Mouse (Mus musculus) heart, adult 2 months (tissue): ENCODE results near the gene 2410004B18Rik. TPM values are rescaled to one million over a fixed set of nuclear protein-coding genes. Genes with fewer than 3 reads are reported as not detected.

Experiments
- DNase-seq, 2 experiments: peaks; one replicate each; pipeline ENCODE4 v3.0.0; 2021
- H3K27ac ChIP-seq: fragments of 200-600 bp; 2 replicates; pipeline ENCODE4 v1.8.1; 2022
- H3K27me3 ChIP-seq: fragments of 200-500 bp; 2 replicates; pipeline ENCODE4 v1.6.1; 2012; ENCODE audit warnings: mild to moderate bottlenecking, low read length, inconsistent platforms, mixed read lengths; ENCODE audit not compliant: control insufficient read depth, insufficient read depth
- H3K36me3 ChIP-seq: fragments of 200-500 bp; 2 replicates; pipeline ENCODE4 v1.6.1; 2012; ENCODE audit warnings: low read length, inconsistent platforms; ENCODE audit not compliant: control insufficient read depth, insufficient read depth
- H3K4me1 ChIP-seq: fragments of 200-500 bp; 2 replicates; pipeline ENCODE4 v1.6.1; 2011; ENCODE audit warnings: low read length; ENCODE audit not compliant: control insufficient read depth, insufficient read depth
- H3K4me3 ChIP-seq: fragments of 200-600 bp; 2 replicates; pipeline ENCODE4 v1.8.1; 2022
- H3K79me2 ChIP-seq: fragments of 200-500 bp; replicated peaks from 2 replicates; pipeline ENCODE4 v1.6.1; 2012; ENCODE audit warnings: mild to moderate bottlenecking, inconsistent platforms, low read length, moderate library complexity, mixed read lengths; ENCODE audit not compliant: control insufficient read depth, insufficient read depth
- H3K9ac ChIP-seq: fragments of 200-500 bp; 2 replicates; pipeline ENCODE4 v1.6.1; 2012; ENCODE audit warnings: low read depth, mild to moderate bottlenecking, control low read depth, inconsistent platforms, low read length, mixed read lengths
- CTCF ChIP-seq: fragments of 200-600 bp; IDR thresholded peaks from 2 replicates; pipeline ENCODE4 v1.8.1; 2022; ENCODE audit warnings: antibody characterized with exemption, mild to moderate bottlenecking, moderate library complexity
- EP300 ChIP-seq: fragments of 200-500 bp; IDR thresholded peaks from 2 replicates; pipeline ENCODE4 v1.6.1; 2011; ENCODE audit warnings: low read depth, low read length, control low read depth; ENCODE audit not compliant: insufficient read depth
- POLR2A ChIP-seq: fragments of 200-500 bp; IDR thresholded peaks from 2 replicates; pipeline ENCODE4 v1.6.1; 2011; ENCODE audit warnings: mild to moderate bottlenecking, low read depth, low read length, control low read depth; ENCODE audit not compliant: insufficient read depth
- WGBS: fragments of 180-500 bp; shearing (Covaris S2); methylation state at CpG from one replicate; pipeline ENCODE4 v1.1.7; 2018; 5-methylcytosine and 5-hydroxymethylcytosine counted together
- intact Hi-C: fragments of 180-260 bp; cut with DNase I; formaldehyde crosslinking; loops from one replicate; pipeline ENCODE4 v1.15.1; 2025
- polyA plus RNA-seq: library from polyadenylated mRNA; depleted of rRNA; stranded (reverse); fragments of >200 nt; gene quantifications from 2 replicates; pipeline ENCODE4 v1.2.3, GENCODE M21; 2012
- total RNA-seq, 2 experiments: library from RNA; stranded (reverse); gene quantifications; 2 replicates each; pipeline ENCODE4 v1.2.3; 2021

The 2410004B18Rik gene
- total and polyA plus RNA-seq, 3 experiments = 9.2 to 20.8 (median 17.9) TPM

- DNase-seq = no peak
- WGBS = 56% methylated on average over 5 of the region's 5 CpGs
- H3K4me1 ChIP-seq = peaks cover 6% of the 10 kb centered on the region
- intact Hi-C loops = no loop called here
- H3K9ac ChIP-seq = no peak overlapping the region
- no peaks in the 10 kb centered on the region for H3K27me3 ChIP-seq
- no peaks in the 10 kb centered on the region for H3K79me2 ChIP-seq
- no peak overlapping the region for H3K4me3 ChIP-seq
- peak overlapping the region; percentile 65 for H3K27ac ChIP-seq
- no peak for TF ChIP-seq POLR2A
- no peak for TF ChIP-seq CTCF
- no peak for TF ChIP-seq EP300
- no peaks in the 10 kb centered on the region for H3K36me3 ChIP-seq
Observed at GRCm38 (mm10) chr3:145966806-145967205, 29.0 kb downstream of the 2410004B18Rik start.

- no peaks in the 10 kb centered on the region for H3K79me2 ChIP-seq
- H3K4me3 ChIP-seq = no peak overlapping the region
- no peak for TF ChIP-seq EP300
- TF ChIP-seq POLR2A = no peak
- TF ChIP-seq CTCF = no peak
- intact Hi-C loops = no loop called here
- H3K9ac ChIP-seq = no peak overlapping the region
- H3K36me3 ChIP-seq = no peaks in the 10 kb centered on the region
- H3K27ac ChIP-seq = no peak overlapping the region
- no peak for DNase-seq
- H3K4me1 ChIP-seq = no peaks in the 10 kb centered on the region; the same call in 1 of the 2 replicates
- H3K27me3 ChIP-seq = no peaks in the 10 kb centered on the region
- 42% methylated on average over 14 of the region's 14 CpGs for WGBS
Observed at GRCm38 (mm10) chr3:145969031-145969501, 31.3 kb downstream of the 2410004B18Rik start.

GRCm38 (mm10) chr3:145971501-145971900 is 33.7 kb downstream of the 2410004B18Rik start:
- no peak overlapping the region for H3K4me3 ChIP-seq
- H3K4me1 ChIP-seq = no peaks in the 10 kb centered on the region; the same call in 1 of the 2 replicates
- no peaks in the 10 kb centered on the region for H3K79me2 ChIP-seq
- H3K9ac ChIP-seq = no peak overlapping the region
- no peak for TF ChIP-seq EP300
- no peak for TF ChIP-seq POLR2A
- TF ChIP-seq CTCF = no peak
- no peaks in the 10 kb centered on the region for H3K36me3 ChIP-seq
- intact Hi-C loops = loop anchor here (2.0 kb wide), 1 partner anchor 13 kb away; no protein-coding TSS in a partner anchor
- 43% methylated on average over 10 of the region's 10 CpGs for WGBS
- H3K27me3 ChIP-seq = no peaks in the 10 kb centered on the region
- no peak for DNase-seq
- H3K27ac ChIP-seq = no peak overlapping the region

GRCm38 (mm10) chr3:145974986-145975385 is 37.2 kb downstream of the 2410004B18Rik start:
- Histone ChIP-seq H3K27ac (no peak overlapping the region), H3K4me3 (no peak overlapping the region), H3K9ac (no peak overlapping the region), H3K36me3 (no peaks in the 10 kb centered on the region), H3K79me2 (no peaks in the 10 kb centered on the region), H3K27me3 (no peaks in the 10 kb centered on the region), H3K4me1 (no peaks in the 10 kb centered on the region; the same call in 1 of the 2 replicates)
- WGBS = 83% methylated on average over 7 of the region's 7 CpGs
- intact Hi-C loops = no loop called here
- TF ChIP-seq POLR2A (no peak), EP300 (no peak), CTCF (no peak)
- no peak for DNase-seq

DNA sequence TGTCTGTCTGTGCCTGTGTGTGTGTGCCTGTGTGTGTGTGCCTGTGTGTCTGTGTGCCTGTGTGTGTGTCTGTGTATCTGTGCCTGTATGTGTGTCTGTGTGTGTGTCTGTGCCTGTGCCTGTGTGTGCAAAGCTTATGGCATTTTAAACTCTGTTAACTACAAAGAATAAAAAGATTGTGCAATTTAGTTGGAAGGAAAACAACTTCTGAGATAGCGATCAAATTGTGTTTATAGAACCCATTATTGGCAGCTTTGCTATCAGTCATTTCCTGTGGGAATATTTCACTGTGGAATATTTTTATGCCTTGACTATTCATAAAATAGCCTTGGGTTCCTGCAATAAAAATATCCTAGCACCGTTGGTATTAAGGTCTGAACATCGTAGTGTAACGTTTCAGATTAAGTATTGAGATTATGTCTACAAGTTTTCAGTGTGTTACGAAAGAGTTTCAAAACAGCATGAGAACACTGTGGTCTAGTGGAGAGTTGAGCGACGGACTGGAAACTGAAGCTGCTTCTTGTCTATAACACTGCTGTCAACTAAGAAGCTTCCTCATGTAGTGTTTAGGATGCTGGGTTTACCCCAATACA is 47.6 kb downstream of the 2410004B18Rik start:
- no peak for TF ChIP-seq POLR2A
- TF ChIP-seq CTCF = no peak
- no peak for TF ChIP-seq EP300
- WGBS = 41% methylated on average over 7 of the region's 7 CpGs
- no peak overlapping the region for H3K27ac ChIP-seq
- H3K9ac ChIP-seq = no peak overlapping the region
- intact Hi-C loops = loop anchor here (2.0 to 5.0 kb wide), 2 partner anchors 15 to 33 kb away; no protein-coding TSS in a partner anchor
- no peak for DNase-seq
- H3K4me1 ChIP-seq = no peaks in the 10 kb centered on the region
- no peaks in the 10 kb centered on the region for H3K79me2 ChIP-seq
- peaks cover 2% of the 10 kb centered on the region; the same call in 1 of the 2 replicates for H3K27me3 ChIP-seq
- H3K4me3 ChIP-seq = no peak overlapping the region
- no peaks in the 10 kb centered on the region for H3K36me3 ChIP-seq

DNA sequence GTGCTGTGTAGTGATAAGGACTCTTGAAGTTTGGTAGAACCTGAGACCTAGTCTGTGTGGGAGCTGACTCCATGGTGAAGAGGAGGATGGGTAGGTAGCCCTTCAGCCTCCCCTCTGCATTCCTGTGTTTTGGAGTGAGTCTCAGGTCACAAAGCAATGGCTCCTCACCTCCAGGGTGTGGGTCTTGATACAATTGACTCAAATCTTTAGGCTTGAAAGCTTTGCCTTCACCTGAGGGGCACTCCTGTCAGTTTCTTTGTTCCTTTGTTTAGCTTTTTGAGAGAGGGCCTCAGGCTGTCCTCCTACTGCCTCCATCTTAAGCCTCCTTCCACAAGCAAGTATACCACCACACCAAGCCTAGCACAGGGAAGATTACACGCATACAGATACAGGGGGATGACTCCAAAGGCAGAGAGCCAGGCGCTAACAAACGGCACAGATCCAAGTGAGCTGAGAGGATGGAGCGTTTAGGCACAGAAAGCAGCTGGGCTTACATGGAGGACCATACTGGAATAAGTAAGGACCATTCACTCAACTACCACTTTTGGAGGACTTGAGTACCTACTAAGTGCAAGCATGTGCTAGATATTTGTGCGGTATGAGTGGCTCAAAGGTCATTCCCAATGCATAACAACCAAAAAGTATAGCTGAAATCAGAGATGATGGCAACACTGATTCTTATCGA is 48.6 kb downstream of the 2410004B18Rik start:
- Histone ChIP-seq H3K4me3 (no peak overlapping the region), H3K9ac (no peak overlapping the region), H3K4me1 (no peaks in the 10 kb centered on the region), H3K27ac (no peak overlapping the region; the same call in 1 of the 2 replicates), H3K36me3 (no peaks in the 10 kb centered on the region), H3K27me3 (peaks cover 2% of the 10 kb centered on the region; the same call in 1 of the 2 replicates), H3K79me2 (no peaks in the 10 kb centered on the region)
- TF ChIP-seq EP300 = no peak
- intact Hi-C loops = loop anchor here (5.0 kb wide), 1 partner anchor 34 kb away; no protein-coding TSS in a partner anchor
- no peak for DNase-seq
- 58% methylated on average over 6 of the region's 6 CpGs for WGBS
